Mouse (Mus musculus) left cerebral cortex, postnatal 25 days (tissue): Measurements from ENCODE around the gene Chtop. TPM values are rescaled to one million over a fixed set of nuclear protein-coding genes. Genes with fewer than 3 reads are reported as not detected.
A peak's percentile ranks its signal among the peaks of the same experiment; 100 is the strongest.

Experiments used
- DNase-seq, 2 experiments: peaks; one replicate each; pipeline ENCODE4 v3.0.0; 2022; ENCODE audit warnings: low spot score in 2 of 2, mixed read lengths in 1 of 2
- intact Hi-C: fragments of 180-260 bp; cut with DNase I; formaldehyde crosslinking; loops from one replicate; pipeline ENCODE4 v1.15.1; 2025
- total RNA-seq, 2 experiments: library from RNA; stranded (reverse); gene quantifications; 2 replicates each; pipeline ENCODE4 v1.2.3; 2021

The Chtop gene
- total RNA-seq, 2 experiments from 2014 or later = 177 to 179 TPM

DNA sequence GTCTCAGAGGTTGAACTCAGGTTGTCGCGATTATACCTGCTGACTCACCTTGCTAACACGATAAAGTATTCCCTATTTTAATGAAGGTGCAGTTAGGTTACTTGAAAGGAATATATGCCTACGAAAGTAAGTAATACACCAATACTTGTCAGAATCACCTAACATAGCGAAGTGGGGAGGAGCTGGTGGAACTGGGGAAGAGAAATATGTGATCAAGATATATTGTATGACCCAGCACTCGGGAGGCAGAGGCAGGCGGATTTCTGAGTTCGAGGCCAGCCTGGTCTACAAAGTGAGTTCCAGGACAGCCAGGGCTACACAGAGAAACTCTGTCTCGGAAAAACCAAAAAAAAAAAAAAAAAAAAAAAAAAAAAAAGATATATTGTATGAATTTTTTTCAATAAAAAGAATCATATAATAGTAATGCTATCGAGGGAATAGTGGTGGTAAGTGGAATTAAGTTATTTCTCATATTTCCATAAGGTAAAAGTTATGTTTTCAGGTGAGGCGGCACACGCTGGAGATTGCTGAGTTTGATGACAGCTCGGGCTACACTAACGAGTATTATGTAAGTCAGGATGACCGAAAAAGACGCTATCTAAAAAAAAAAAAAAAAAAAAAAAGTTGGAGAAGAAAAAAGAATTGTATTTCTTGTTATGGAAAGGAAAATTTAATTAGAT lies 34.0 kb downstream of the Chtop start:
- DNase-seq = no peak
- intact Hi-C loops = loop anchor here (10.0 kb wide), 1 partner anchor 180 kb away; the partner anchor contains the start of gene Gatad2b

DNA sequence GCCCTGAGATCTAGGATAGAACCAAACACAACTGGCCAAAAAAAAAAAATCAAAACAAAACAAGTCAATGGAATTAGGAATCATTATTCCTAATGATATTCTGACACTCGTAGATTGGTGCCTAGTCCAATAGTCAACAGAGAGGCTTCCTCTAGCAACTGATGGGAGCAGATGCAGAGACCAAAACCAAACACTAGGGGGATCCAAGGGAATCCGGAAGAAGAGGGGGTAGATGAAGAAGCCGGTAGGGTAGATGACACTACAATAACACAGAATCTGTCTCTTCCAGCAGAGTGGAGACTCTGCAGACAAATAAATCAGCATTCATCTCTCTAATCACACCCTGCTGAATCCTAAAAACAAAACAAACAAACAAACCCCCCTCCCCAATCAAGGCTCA lies 37.1 kb downstream of the Chtop start:
- intact Hi-C loops = loop anchor here (10.0 kb wide), 1 partner anchor 177 kb away; the partner anchor contains the start of gene Gatad2b
- DNase-seq = no peak

DNA sequence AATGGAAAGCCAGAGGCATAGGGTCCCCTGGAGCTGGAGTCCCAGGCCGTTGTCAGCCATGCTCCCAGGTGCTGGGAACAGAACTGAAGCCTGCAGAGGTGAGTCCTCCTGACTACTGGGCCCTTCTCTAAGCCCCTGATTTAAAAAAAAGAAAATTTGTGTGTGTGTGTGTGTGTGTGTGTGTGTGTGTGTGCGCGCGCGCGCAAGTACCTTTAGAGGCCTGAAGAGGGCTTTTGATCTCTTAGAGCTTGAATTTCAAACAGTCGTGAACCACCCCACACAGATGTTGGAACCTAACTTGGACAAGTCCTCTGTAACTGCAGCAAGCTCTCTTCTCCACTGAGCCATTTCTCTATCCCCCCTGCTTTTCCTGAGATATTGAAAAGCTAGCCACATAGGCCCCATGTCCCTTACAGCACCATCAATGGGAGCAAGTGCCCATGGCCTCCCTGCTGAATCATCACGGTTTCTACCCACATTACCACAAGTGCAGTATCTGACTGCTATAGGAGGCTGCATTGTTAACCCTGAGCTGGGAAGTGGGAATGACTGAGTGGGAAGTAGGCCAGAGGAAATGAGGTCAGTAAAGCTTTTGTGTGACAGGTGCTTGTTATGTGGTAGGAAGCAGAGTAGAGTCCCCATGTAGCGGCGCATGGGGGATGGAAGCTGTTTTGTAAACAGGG lies 41.5 kb downstream of the Chtop start:
- DNase-seq = no peak
- intact Hi-C loops = loop anchor here (5.0 kb wide), 1 partner anchor 35 kb away; the partner anchor contains the start of gene Ints3

DNA sequence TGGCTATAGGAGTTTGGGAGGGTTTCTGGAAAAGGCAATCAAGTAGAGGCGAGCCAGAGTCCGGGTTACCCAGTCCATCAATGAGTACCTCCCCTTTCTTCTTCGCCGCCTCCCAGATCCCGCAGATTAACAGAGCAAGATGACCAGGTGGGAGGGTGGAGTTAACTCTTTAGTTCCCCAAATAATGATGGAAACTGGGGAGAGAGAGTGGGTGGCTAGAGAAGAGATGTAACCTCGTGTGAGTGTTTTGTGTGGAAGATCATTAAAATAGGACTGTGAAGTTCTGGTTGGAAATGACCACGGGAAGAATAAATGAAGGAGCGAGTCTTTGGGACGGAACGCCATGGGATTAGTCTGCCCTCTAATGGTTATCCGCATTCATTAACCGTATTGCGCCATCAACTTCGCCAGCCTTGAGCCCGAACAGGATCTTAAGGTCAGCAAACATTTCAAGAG lies 43.0 kb downstream of the Chtop start:
- intact Hi-C loops = loop anchor here (1.0 to 5.0 kb wide), 2 partner anchors 34 to 54 kb away; partner anchors contain the start of gene Ints3
- peak; percentile 54 to 71 for DNase-seq

DNA sequence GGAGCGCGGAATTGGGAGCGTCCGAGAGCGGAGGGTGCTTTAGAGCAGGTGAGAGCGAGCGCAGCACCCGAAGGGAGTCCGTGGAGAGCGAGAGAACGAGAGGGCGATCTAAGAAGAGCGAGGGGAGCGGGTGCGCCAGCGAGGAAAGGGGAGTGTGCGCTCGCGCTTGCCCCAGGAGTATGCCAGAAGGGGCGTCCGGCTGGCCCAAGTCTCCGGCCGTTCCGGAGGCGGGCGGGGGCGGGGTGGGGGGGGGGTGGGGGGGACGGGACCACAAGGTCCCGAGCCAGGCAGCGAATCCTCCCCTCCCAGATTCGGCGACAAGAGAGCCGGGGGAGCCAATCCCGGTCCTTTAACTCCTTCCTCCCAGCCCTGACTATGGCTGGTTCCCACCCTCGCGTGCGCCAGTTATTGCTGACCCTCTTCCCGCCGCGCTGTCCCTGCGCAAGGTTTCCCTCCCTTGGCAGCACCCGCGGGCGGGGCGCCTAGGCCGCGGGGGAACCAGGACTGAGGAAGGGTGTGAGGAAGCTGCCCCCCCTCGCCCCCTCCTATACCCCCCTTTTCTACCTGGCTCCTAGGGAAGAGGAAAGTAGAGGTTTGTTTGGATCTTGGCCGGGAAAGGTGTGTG lies 43.5 kb downstream of the Chtop start, which contains the start of gene Npr1:
TSS of gene Npr1 (minus strand) at position 181 of the 625 bp plus-strand sequence.
- DNase-seq = no peak
- intact Hi-C loops = loop anchor here (1.0 to 5.0 kb wide), 2 partner anchors 33 to 53 kb away; partner anchors contain the start of gene Ints3

DNA sequence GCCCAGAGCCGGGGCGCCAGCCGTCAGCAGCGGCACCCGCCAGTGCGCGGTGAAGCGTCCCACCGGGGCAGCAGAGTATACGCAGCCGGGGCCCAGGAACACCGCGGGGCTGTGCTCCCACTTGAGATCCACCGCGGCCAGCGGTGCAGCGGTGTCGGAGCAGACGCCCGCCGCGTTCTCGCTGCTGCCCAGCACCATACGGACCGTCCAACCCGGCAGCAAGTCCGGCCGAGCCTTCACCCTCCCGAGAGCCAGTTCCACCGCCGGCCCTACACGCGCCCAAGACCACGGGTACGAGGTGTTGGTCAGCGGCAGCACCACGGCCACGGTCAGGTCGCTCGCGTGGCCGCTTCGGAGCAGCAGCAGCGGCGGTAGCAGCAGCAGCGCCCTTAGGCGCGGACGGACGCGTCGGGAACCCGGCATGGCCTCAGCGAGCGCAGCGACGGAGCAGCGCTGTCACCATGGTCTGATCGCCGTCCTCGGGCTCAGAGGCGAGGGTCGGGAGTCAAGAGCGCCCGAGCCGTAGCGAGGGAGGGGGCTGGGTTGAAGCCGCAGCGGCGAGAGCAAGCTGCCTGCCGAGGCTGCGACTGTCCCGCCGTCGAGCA lies 44.1 kb downstream of the Chtop start:
- intact Hi-C loops = loop anchor here (5.0 kb wide), 1 partner anchor 33 kb away; the partner anchor contains the start of gene Ints3
- no peak for DNase-seq

DNA sequence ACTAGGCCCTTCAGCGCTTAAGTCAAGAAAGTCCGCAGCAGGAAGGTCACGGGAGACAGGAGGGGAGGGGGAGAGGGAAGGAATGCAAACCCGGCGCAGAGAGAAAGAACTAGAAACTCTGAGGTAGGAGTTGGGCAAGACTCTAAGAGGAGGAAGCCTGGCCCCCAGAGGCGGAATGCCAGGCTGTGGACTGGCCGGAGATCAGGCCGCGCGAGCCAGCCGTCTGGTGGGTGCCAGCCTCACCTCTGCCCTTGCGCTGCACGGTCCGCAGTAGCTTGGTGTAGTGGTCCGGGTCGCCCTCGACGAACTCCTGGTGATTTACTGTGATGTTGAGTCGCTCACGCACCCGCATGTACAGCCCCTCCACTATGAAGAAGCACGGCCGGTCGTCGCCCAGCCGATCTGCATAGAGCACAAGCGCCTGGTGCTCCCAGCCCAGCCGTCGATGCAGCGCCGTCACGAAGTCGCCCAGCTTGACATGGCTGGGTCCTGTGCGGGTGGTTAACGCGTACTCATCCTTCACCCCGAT lies 44.7 kb downstream of the Chtop start:
- no peak for DNase-seq
- intact Hi-C loops = loop anchor here (5.0 kb wide), 1 partner anchor 32 kb away; the partner anchor contains the start of gene Ints3

DNA sequence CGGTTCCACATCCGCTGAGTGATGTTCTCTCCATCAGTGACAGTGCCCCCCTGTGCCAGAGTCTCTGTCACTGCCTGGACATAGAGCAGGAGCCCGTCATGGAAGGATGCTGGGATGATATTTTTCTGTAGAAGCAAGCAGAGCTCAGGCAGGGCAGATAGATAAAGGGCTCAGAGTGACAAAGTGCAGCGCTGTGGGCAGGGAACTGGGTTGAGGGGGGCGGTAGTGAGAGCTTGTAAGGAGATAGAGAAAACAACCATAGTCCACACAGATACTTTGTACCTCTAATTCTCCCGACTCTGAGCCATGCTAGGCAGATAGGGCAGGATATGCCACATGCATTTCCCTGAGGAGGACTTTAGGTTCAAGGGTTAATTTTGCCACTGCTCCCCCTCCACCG lies 46.7 kb downstream of the Chtop start:
- DNase-seq = no peak
- intact Hi-C loops = no loop called here

DNA sequence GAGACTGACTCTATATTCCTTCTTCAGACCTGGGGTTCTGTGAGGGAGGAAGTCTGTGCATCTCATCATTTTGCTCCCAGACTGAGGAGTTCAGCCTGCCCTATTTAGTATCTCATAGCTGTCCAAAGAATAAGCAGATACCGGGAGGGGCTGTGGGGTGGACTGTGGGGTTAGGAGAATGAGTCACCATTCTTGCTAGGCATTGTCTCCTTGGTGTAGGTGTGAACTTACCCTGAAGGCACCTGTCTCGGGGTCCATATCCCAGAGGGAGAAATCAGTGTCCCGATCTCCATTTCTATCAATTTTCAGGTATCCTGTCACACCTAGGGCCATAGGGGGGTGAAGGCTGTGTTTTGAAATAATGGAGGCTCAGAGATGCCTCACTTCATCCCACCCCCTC lies 47.4 kb downstream of the Chtop start:
- intact Hi-C loops = no loop called here

DNA sequence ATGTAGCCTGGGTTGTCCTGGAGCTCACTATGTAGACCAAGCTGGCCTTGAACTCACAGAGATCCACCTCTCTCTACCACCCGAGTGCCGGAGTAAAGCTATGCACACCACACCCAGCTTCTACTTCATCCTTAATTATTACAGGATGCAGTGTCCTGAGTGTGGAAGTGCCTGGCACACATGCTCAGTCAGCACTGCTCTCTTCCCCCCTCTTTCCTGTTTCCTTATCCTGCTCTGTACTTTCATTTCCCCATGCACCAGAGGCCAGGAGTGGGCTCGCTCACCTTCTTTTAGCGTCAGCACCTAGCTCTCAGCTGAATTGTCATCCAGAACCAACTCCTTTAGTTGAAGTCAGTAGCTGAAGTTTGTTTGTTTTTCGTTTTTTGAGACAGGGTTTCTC lies 49.0 kb downstream of the Chtop start:
- intact Hi-C loops = no loop called here

More for the DNA sequence above, 47.4 kb downstream of the Chtop start:
- no peak for DNase-seq

DNA sequence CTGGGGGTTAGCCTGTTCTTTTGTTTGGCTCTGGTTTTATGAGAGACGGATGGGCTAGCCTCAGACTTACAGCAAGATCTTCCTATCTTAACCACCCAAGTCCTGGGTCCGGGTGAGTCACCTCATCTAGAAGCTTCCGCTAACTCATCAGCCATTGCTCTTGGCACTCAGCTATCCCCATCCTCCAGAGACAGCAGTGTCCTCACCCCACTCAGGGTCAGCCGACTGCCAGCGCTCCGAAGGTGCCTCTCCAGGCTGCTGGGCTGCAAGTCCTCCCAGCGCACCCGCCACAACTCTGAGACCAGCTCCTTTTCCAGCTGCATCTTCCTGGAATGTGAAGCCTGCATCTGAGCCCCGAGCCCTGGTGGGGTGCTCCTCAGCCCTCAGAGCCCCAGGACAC lies 49.6 kb downstream of the Chtop start:
- intact Hi-C loops = no loop called here

More for the DNA sequence above, 49.0 kb downstream of the Chtop start:
- DNase-seq = no peak

DNA sequence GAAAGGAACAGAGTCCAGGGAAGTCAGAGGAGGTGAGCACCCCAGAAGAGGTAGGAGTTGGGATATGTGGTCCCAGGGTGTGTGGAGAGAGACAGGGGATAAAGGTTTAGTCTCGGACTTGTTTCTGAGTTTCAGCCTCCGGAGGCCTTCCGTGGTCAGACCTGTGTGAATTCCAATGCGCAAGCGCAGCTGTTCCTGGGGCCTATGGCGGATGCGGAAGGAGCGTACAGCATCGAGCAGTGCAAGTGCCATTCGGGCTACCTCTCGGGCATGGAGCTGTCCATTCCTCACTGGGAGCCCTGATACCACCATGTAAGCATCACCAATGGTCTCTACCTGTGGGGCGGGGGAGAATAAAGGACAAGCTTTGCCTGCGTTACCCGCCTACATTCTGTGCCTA lies 54.4 kb downstream of the Chtop start:
- intact Hi-C loops = no loop called here
- DNase-seq = no peak

More for the DNA sequence above, 49.6 kb downstream of the Chtop start:
- no peak for DNase-seq

DNA sequence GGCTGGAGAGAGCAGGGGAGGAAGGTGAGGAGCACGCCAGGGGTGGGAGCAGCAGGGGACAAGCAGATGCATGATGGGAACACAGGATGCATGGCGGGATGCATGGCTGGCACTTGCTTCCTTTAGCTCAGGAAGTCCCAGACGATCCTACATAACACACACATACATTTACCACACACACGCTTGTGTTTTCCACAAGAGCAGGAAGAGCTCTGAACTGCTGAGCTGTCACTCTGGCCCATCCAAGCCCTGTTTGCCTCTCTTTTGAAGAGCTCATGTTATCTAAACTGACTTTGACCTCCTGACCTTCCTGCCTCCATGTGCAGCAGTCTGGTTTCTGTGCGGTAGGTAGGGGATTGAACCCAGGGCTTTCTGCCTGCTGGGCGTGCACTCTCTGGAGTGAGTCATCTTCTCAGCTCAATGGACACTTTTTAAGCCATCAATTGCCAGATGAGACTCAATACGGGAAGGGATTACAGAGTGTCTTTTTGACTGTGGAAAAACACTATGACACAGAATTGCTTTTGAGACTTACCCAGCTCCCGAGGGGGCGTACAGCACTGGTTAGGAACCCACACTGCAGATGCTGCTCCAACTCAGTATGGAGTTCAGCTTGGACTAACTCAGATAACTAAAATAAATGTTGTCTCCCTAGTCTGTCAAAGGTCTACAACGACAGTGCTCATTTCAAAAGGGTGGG lies 57.8 kb downstream of the Chtop start:
- intact Hi-C loops = no loop called here
- DNase-seq = peak; percentile 34 to 84

DNA sequence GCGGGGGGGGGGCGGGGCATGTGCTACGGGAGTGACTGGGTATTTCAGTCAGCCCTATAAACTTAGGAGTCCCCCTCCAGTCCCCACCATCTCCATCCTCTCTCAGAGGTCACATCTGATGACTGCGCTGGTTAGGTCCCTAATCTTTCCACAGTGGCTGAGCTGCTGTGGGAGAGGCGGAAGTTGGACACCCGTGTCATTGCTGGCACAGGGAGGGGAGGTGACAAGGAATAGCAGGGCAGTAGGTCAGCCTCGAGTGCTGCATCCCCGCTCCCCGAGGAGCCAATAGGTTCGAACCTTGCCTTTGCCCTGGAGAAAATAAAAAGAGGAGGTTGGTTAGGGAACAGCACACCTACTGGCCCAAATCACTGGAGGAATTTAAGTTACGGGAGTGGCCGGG lies 58.4 kb downstream of the Chtop start:
- no peak for DNase-seq
- intact Hi-C loops = no loop called here

Other genes starting within 250 kb of the Chtop start
- gene Dennd4b, start 244.3 kb downstream of the Chtop start, total RNA-seq = 10 to 100 TPM; 30.5 to 33.4 TPM
- 10 to 100 TPM; 88.3 to 97.4 TPM for gene Gatad2b, start 216.3 kb downstream of the Chtop start, total RNA-seq
- gene Slc27a3, start 119.6 kb downstream of the Chtop start, total RNA-seq = 1 to 10 TPM; 7.2 to 8.1 TPM
- 10 to 100 TPM; 64.3 to 70.2 TPM for gene Ints3, start 75.9 kb downstream of the Chtop start, total RNA-seq
- 1 to 10 TPM; 3.0 to 3.1 TPM for gene Npr1, start 43.6 kb downstream of the Chtop start, total RNA-seq
- 10 to 100 TPM; 81.2 to 84.6 TPM for gene Ilf2, start 33.4 kb downstream of the Chtop start, total RNA-seq
- 10 to 100 TPM; 46.6 to 52.8 TPM for gene Snapin, start 18.5 kb downstream of the Chtop start, total RNA-seq
- 100 to 1,000 TPM; 113 to 116 TPM for gene S100a1, start 4.9 kb upstream of the Chtop start, total RNA-seq
- 10 to 100 TPM; 17.0 to 21.1 TPM for gene S100a13, start 4.9 kb upstream of the Chtop start, total RNA-seq
- gene S100a14, start 17.4 kb upstream of the Chtop start, total RNA-seq = under 1 TPM; 0.50 to 0.71 TPM
- 10 to 100 TPM; 73.7 to 82.8 TPM for gene S100a16, start 27.8 kb upstream of the Chtop start, total RNA-seq
- 1 to 10 TPM; 1.1 to 1.4 TPM for gene S100a3, start 51.1 kb upstream of the Chtop start, total RNA-seq
- not detected for gene S100a2, start 80.7 kb upstream of the Chtop start, total RNA-seq
- not detected for gene Gm42674, start 92.4 kb upstream of the Chtop start, total RNA-seq
- 1 to 10 TPM; 3.6 to 7.5 TPM for gene S100a4, start 94.3 kb upstream of the Chtop start, total RNA-seq
- gene S100a5, start 99.0 kb upstream of the Chtop start, total RNA-seq = not detected
- gene S100a6, start 103.4 kb upstream of the Chtop start, total RNA-seq = 10 to 100 TPM; 24.6 to 31.1 TPM
- under 1 TPM; 0.69 to 0.94 TPM for gene S100a7a, start 144.5 kb upstream of the Chtop start, total RNA-seq
- not detected for gene S100a8, start 159.5 kb upstream of the Chtop start, total RNA-seq
- not detected for gene S100a9, start 186.2 kb upstream of the Chtop start, total RNA-seq
- gene Pglyrp4, start 217.4 kb upstream of the Chtop start, total RNA-seq = not detected